Mouse (Mus musculus): ENCODE data around the gene Ptprg.

DNA sequence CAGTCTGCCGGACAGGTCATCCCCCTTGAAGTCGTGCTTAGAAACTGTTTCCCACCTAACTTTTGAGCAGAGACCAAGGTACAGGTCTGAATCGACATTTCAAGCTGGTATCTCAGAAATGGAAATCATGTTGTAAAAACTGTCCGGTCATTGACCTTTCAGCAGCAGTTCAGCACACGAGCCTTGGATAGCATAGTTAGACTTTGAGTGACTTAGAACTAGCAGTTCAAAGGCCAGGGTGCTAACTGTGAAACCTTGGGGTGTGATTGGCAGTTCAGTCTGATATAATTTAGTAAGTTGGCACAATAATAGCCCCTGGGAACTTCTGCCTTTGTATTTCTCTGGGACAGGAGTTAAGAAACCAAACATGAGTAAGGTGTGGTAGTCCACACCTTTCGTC lies 312.5 kb downstream of the Ptprg start:
- TF ChIP-seq CTCF (IDR thresholded peaks at IDR 0.05; ENCODE audit: borderline replicate concordance, extremely low read depth, insufficient read depth, insufficient read length) (no peak), POLR2A (IDR thresholded peaks at IDR 0.05; ENCODE audit: borderline replicate concordance, extremely low read depth, insufficient read depth, insufficient read length, poor library complexity, severe bottlenecking) (no peak)
